Mouse (Mus musculus) heart, postnatal 0 days (tissue): ENCODE measurements around the gene Taf6l. TPM values are rescaled to one million over a fixed set of nuclear protein-coding genes. Genes with fewer than 3 reads are reported as not detected.

Source experiments
- ATAC-seq: fragments of 200-750 bp; cut with Nextera tagmentation; 2 replicates; pipeline ENCODE4 v1.8.0; 2017; ENCODE audit warnings: low read depth, moderate number of reproducible peaks, moderate library complexity; ENCODE audit not compliant: insufficient read depth
- DNase-seq: peaks from one replicate; pipeline ENCODE4 v3.0.0-alpha.2; 2016; ENCODE audit warnings: low spot score
- H3K27ac ChIP-seq: fragments of 300-500 bp; sonication (generic); 2 replicates; pipeline ENCODE4 v1.5.1; 2014; ENCODE audit warnings: low read depth, mild to moderate bottlenecking
- H3K27me3 ChIP-seq: fragments of 300-500 bp; sonication (generic); 2 replicates; pipeline ENCODE4 v1.6.1; 2014; ENCODE audit warnings: low read length, mixed read lengths; ENCODE audit not compliant: control insufficient read depth, insufficient read depth
- H3K36me3 ChIP-seq: fragments of 300-500 bp; sonication (generic); replicated peaks from 2 replicates; pipeline ENCODE4 v1.6.1; 2014; ENCODE audit warnings: low read length, mixed read lengths; ENCODE audit not compliant: control insufficient read depth, insufficient read depth
- H3K4me1 ChIP-seq: fragments of 300-500 bp; sonication (generic); 2 replicates; pipeline ENCODE4 v1.6.1; 2014; ENCODE audit warnings: antibody characterized with exemption; ENCODE audit not compliant: control insufficient read depth, insufficient read depth
- H3K4me2 ChIP-seq: fragments of 300-500 bp; sonication (generic); 2 replicates; pipeline ENCODE4 v1.6.1; 2014; ENCODE audit warnings: low read depth, mild to moderate bottlenecking, low read length, moderate library complexity
- H3K4me3 ChIP-seq: fragments of 300-500 bp; sonication (generic); 2 replicates; pipeline ENCODE4 v1.5.1; 2014; ENCODE audit warnings: low read depth, low read length
- H3K9ac ChIP-seq: fragments of 300-500 bp; sonication (generic); replicated peaks from 2 replicates; pipeline ENCODE4 v1.6.1; 2014; ENCODE audit warnings: low read depth, low read length, mixed read lengths
- H3K9me3 ChIP-seq: fragments of 300-500 bp; sonication (generic); replicated peaks from 2 replicates; pipeline ENCODE4 v1.6.1; 2016; ENCODE audit warnings: low read length; ENCODE audit not compliant: control insufficient read depth
- CTCF ChIP-seq: IDR thresholded peaks from 2 replicates; pipeline ENCODE4 v1.5.1; 2016; ENCODE audit warnings: antibody characterized with exemption, control low read depth, low read depth
- EP300 ChIP-seq: IDR thresholded peaks from 2 replicates; pipeline ENCODE4 v1.6.1; 2016; ENCODE audit warnings: antibody characterized with exemption, low read depth
- WGBS: fragments of 180-500 bp; shearing (Covaris S2); extraction: QIAGEN DNeasy Blood & Tissue Kit; methylation state at CpG from one replicate; pipeline ENCODE4 v1.1.7; 2014; 5-methylcytosine and 5-hydroxymethylcytosine counted together
- polyA plus RNA-seq: library from polyadenylated mRNA; unstranded; fragments of >200 nt; fragmentation: Nextera tagmentation; extraction: Ambion mirVana; gene quantifications from 2 replicates; pipeline ENCODE4 v1.2.1, GENCODE M21; 2015
- total RNA-seq: library from RNA; depleted of rRNA; stranded (reverse); fragments of >200 nt; gene quantifications from 2 replicates; pipeline ENCODE4 v1.2.3, GENCODE M21; 2014; ENCODE audit warnings: low replicate concordance; rRNA removed

Taf6l gene
- total RNA-seq = 11.7 and 14.9 TPM in 2 replicates
- 12.8 and 14.5 TPM in 2 replicates for polyA plus RNA-seq

GRCm38 (mm10) chr19:8786008-8786781, at the start of gene Taf6l:
Taf6l (minus strand) TSS chr19:8786417.
- no peaks in the 10 kb centered on the region for H3K9me3 ChIP-seq
- H3K4me1 ChIP-seq = no peaks in the 10 kb centered on the region; the same call in 1 of the 2 replicates
- peak; percentile 95 for DNase-seq
- H3K9ac ChIP-seq = peak within 1 kb of the TSS; percentile 67
- H3K27me3 ChIP-seq = no peaks in the 10 kb centered on the region
- ATAC-seq = peak; percentile 99
- TF ChIP-seq EP300 (no peak), CTCF (peak; percentile 36)
- H3K4me2 ChIP-seq = peak within 1 kb of the TSS; percentile 86
- H3K4me3 ChIP-seq = peak within 1 kb of the TSS; percentile 85
- 1% methylated on average over 32 of the region's 32 CpGs for WGBS
- H3K36me3 ChIP-seq = peaks cover 26% of the 10 kb centered on the region
- H3K27ac ChIP-seq = peak within 1 kb of the TSS; percentile 68

GRCm38 (mm10) chr19:8832971-8833370, 46.8 kb upstream of the Taf6l start:
- no peak for DNase-seq
- ATAC-seq = no peak
- Histone ChIP-seq H3K9ac (no peak overlapping the region), H3K27ac (no peak overlapping the region), H3K4me1 (peaks cover 4% of the 10 kb centered on the region), H3K4me3 (no peak overlapping the region), H3K4me2 (no peak overlapping the region), H3K36me3 (peaks cover 74% of the 10 kb centered on the region), H3K9me3 (no peaks in the 10 kb centered on the region), H3K27me3 (no peaks in the 10 kb centered on the region)
- TF ChIP-seq CTCF = no peak
- no peak for TF ChIP-seq EP300
- WGBS = 84% methylated on average over 4 of the region's 4 CpGs

- Histone ChIP-seq H3K4me1 (no peaks in the 10 kb centered on the region), H3K36me3 (peaks cover 91% of the 10 kb centered on the region), H3K9me3 (no peaks in the 10 kb centered on the region), H3K4me2 (no peak overlapping the region), H3K9ac (no peak overlapping the region), H3K4me3 (no peak overlapping the region), H3K27ac (no peak overlapping the region), H3K27me3 (no peaks in the 10 kb centered on the region)
- no peak for DNase-seq
- ATAC-seq = no peak
- TF ChIP-seq CTCF (no peak), EP300 (no peak)
- WGBS = 78% methylated on average over 11 of the region's 11 CpGs
Observed at GRCm38 (mm10) chr19:8831262-8831661, 45.0 kb upstream of the Taf6l start.

- no peak overlapping the region for H3K4me3 ChIP-seq
- WGBS = 85% methylated on average over 8 of the region's 8 CpGs
- TF ChIP-seq CTCF = no peak
- no peak for TF ChIP-seq EP300
- no peaks in the 10 kb centered on the region for H3K9me3 ChIP-seq
- H3K36me3 ChIP-seq = peaks cover 95% of the 10 kb centered on the region
- no peak overlapping the region for H3K27ac ChIP-seq
- no peaks in the 10 kb centered on the region for H3K27me3 ChIP-seq
- ATAC-seq (no peak), DNase-seq (no peak)
- H3K4me1 ChIP-seq = no peaks in the 10 kb centered on the region
- H3K4me2 ChIP-seq = no peak overlapping the region
- H3K9ac ChIP-seq = no peak overlapping the region
Observed at GRCm38 (mm10) chr19:8830664-8831063, 44.4 kb upstream of the Taf6l start.

- no peak for DNase-seq
Observed at GRCm38 (mm10) chr19:8829660-8830059, 43.4 kb upstream of the Taf6l start, which contains the start of gene AC129217.1. AC129217.1 (plus strand) TSS chr19:8829773.

More at GRCm38 (mm10) chr19:8829660-8830059, 43.4 kb upstream of the Taf6l start, which contains the start of gene AC129217.1:
- no peak for ATAC-seq
- Histone ChIP-seq H3K9me3 (no peaks in the 10 kb centered on the region), H3K4me3 (no peak within 1 kb of the TSS), H3K27me3 (no peaks in the 10 kb centered on the region), H3K4me1 (no peaks in the 10 kb centered on the region), H3K27ac (no peak within 1 kb of the TSS), H3K9ac (no peak within 1 kb of the TSS), H3K36me3 (peaks cover 98% of the 10 kb centered on the region), H3K4me2 (no peak within 1 kb of the TSS)
- WGBS = 83% methylated on average over 8 of the region's 8 CpGs
- TF ChIP-seq EP300 = no peak
- TF ChIP-seq CTCF = no peak
